Mouse (Mus musculus): ENCODE measurements at regions not wholly inside any gene's neighbourhood (a gene's known extent, or its start where the extent isn't known, plus 50 kb on each side); places are given as distances from the start of the nearest gene placed in this dataset.
"Not testable (repeated sequence)": the region's sequence is repeated elsewhere in the genome, so short reads cannot be mapped to it uniquely, and the experiment has no call there.

- H3K4me1 ChIP-seq (ENCODE audit: control insufficient read depth, insufficient read depth, low read length): no peaks in the 10 kb centered on the region
- no peak overlapping the region for H3K27ac ChIP-seq (ENCODE audit: insufficient read depth, low read depth, low read length)
- no peak overlapping the region for H3K4me3 ChIP-seq (ENCODE audit: insufficient read depth, low read depth, low read length)
- WGBS: 53% methylated on average over 4 of the region's 4 CpGs
- no peak for TF ChIP-seq CTCF (IDR thresholded peaks at IDR 0.05; ENCODE audit: insufficient read depth, low read depth, low read length)
- TF ChIP-seq POLR2A (IDR thresholded peaks at IDR 0.05; ENCODE audit: insufficient read depth, low read depth, low read length): no peak
Observed at GRCm38 (mm10) chr15:92975774-92976173, 299.2 kb downstream of the Gxylt1 start.

DNA sequence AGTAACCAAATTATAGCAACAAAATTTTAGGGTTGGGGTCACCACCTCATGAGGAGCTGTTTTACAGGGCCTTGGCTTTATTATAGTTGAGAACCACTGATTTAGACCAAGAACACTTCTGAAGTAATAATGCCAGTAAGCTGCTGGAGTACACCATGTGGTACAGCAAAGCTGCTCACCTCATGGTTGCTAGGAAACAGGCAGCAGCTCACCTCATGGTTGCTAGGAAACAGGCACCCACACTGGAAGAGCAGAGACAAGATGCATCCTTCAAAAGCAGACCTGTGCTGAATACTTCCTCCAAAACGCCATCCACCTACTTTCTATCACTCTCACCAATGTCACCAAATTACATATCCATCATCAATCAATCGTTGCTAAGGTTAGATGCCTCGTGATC lies 300.0 kb downstream of the Gxylt1 start:
- WGBS: 74% methylated on average over 3 of the region's 3 CpGs
- no peak overlapping the region for H3K27ac ChIP-seq (ENCODE audit: insufficient read depth, low read depth, low read length)
- H3K4me1 ChIP-seq (ENCODE audit: control insufficient read depth, insufficient read depth, low read length): no peaks in the 10 kb centered on the region
- TF ChIP-seq POLR2A (IDR thresholded peaks at IDR 0.05; ENCODE audit: insufficient read depth, low read depth, low read length): no peak
- TF ChIP-seq CTCF (IDR thresholded peaks at IDR 0.05; ENCODE audit: insufficient read depth, low read depth, low read length): no peak
- no peak overlapping the region for H3K4me3 ChIP-seq (ENCODE audit: insufficient read depth, low read depth, low read length)

DNA sequence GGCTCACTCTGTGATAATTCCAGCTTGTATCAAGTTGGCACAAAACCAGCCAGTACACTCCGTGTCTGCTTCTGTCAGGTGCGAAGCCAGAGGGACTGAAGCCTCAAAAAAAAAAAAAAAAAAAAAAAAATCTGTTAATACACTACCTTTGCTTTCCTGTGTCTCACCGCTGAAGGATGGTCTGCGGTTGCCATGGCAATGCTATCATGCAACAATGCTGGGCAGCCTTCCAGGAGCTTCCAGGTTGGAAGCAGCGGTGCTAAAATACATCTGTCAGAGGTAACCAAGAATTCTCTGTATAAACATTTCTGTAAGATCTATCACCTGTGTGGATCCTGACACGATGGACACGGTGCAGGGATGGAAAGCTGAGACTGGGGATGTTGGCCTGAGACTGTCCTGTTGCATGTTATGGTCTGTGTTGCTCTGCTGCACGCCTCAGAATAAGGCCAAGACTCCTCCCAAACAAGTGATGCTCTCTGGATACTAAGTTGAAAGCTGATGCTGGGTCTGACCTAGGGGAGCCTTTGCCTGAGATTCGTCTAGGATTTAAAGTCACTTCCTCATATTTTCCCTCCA lies 301.2 kb downstream of the Gxylt1 start:
- H3K4me1 ChIP-seq (ENCODE audit: control insufficient read depth, insufficient read depth, low read length): no peaks in the 10 kb centered on the region
- TF ChIP-seq CTCF (IDR thresholded peaks at IDR 0.05; ENCODE audit: insufficient read depth, low read depth, low read length): no peak
- no peak for TF ChIP-seq POLR2A (IDR thresholded peaks at IDR 0.05; ENCODE audit: insufficient read depth, low read depth, low read length)
- 67% methylated on average over 9 of the region's 9 CpGs for WGBS
- no peak overlapping the region for H3K27ac ChIP-seq (ENCODE audit: insufficient read depth, low read depth, low read length)
- no peak overlapping the region for H3K4me3 ChIP-seq (ENCODE audit: insufficient read depth, low read depth, low read length)

GRCm38 (mm10) chr15:92965556-92965955 lies 309.4 kb downstream of the Gxylt1 start:
- Histone ChIP-seq H3K27ac (ENCODE audit: insufficient read depth, low read depth, low read length) (no peak overlapping the region), H3K4me3 (ENCODE audit: insufficient read depth, low read depth, low read length) (no peak overlapping the region), H3K4me1 (ENCODE audit: control insufficient read depth, insufficient read depth, low read length) (no peaks in the 10 kb centered on the region)
- 96% methylated on average over 1 of the region's 1 CpGs for WGBS
- no peak for TF ChIP-seq POLR2A (IDR thresholded peaks at IDR 0.05; ENCODE audit: insufficient read depth, low read depth, low read length)
- TF ChIP-seq CTCF (IDR thresholded peaks at IDR 0.05; ENCODE audit: insufficient read depth, low read depth, low read length): no peak

DNA sequence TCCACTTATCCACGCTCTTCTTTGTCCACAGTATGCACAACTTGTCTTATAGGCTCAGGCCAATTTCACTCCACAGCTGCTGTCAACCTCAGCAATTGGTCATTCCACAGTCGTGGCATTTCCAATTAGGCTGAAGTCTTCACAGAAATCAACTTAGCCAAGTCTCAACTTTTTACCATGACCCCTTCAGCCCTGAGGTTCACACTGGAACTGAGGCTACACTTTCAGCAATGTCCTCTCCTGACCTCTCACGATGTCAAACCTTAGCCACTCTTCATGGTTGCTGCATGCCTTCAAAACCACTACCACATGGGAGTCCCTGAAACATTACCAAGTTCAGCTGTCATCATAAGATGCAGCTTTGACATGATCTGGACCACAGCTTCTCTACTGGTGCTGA lies 310.1 kb downstream of the Gxylt1 start:
- Histone ChIP-seq H3K4me1 (ENCODE audit: control insufficient read depth, insufficient read depth, low read length) (no peaks in the 10 kb centered on the region), H3K4me3 (ENCODE audit: insufficient read depth, low read depth, low read length) (no peak overlapping the region), H3K27ac (ENCODE audit: insufficient read depth, low read depth, low read length) (no peak overlapping the region)
- 79% methylated on average over 3 of the region's 3 CpGs for WGBS
- TF ChIP-seq POLR2A (IDR thresholded peaks at IDR 0.05; ENCODE audit: insufficient read depth, low read depth, low read length): no peak

DNA sequence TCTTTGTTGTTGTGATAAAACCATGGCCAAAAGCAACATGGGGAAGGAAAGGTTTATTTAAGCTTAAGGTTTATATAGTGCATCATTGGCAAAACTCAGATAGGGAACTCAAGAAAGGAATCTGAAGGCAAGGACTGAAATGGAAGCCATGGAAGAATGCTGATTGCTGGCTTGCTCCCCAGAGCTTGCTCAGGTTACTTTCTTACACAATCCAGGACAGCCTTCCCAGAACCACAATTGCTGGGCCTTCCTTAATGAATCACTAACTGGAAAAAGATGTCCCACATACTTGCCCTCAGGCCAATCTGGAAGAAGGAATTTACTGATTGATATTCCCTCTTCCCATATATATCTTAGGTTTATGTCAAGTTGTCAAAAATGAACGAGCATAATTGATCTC lies 310.8 kb downstream of the Gxylt1 start:
- H3K4me1 ChIP-seq (ENCODE audit: control insufficient read depth, insufficient read depth, low read length): no peaks in the 10 kb centered on the region
- H3K4me3 ChIP-seq (ENCODE audit: insufficient read depth, low read depth, low read length): no peak overlapping the region
- TF ChIP-seq POLR2A (IDR thresholded peaks at IDR 0.05; ENCODE audit: insufficient read depth, low read depth, low read length): no peak
- TF ChIP-seq CTCF (IDR thresholded peaks at IDR 0.05; ENCODE audit: insufficient read depth, low read depth, low read length): no peak
- 79% methylated on average over 1 of the region's 1 CpGs for WGBS
- no peak overlapping the region for H3K27ac ChIP-seq (ENCODE audit: insufficient read depth, low read depth, low read length)

- WGBS: 92% methylated on average over 3 of the region's 3 CpGs
- not testable (repeated sequence) for H3K4me3 ChIP-seq (ENCODE audit: insufficient read depth, low read depth, low read length); H3K27ac ChIP-seq (ENCODE audit: insufficient read depth, low read depth, low read length); H3K4me1 ChIP-seq (ENCODE audit: control insufficient read depth, insufficient read depth, low read length)
Observed at GRCm38 (mm10) chr15:92950912-92951311, 324.1 kb downstream of the Gxylt1 start.

GRCm38 (mm10) chr15:92946216-92946615 lies 328.8 kb downstream of the Gxylt1 start:
- Histone ChIP-seq H3K4me1 (ENCODE audit: control insufficient read depth, insufficient read depth, low read length) (no peaks in the 10 kb centered on the region), H3K4me3 (ENCODE audit: insufficient read depth, low read depth, low read length) (no peak overlapping the region), H3K27ac (ENCODE audit: insufficient read depth, low read depth, low read length) (no peak overlapping the region)
- WGBS: 30% methylated on average over 5 of the region's 5 CpGs
- TF ChIP-seq CTCF (IDR thresholded peaks at IDR 0.05; ENCODE audit: insufficient read depth, low read depth, low read length) (no peak), POLR2A (IDR thresholded peaks at IDR 0.05; ENCODE audit: insufficient read depth, low read depth, low read length) (no peak)

DNA sequence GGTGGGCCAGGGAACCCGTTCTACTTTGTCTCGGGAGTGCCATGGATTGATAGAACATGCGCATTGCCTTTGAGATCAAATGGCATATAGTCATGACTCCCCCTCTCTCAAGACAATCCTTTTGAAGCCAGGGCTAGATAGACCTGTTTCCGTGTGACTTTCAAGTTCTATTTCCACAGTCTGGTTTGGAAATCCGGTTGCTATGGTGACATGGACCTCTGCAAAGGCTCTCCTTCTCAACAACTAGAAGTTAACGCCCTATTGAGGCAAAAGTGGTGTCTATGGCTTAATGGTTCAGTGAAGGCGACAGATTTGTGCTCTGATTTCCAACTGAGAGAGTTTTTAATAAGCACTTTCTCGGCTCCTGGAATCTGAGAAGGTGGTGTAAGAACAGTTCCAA lies 371.2 kb downstream of the Gxylt1 start:
- Histone ChIP-seq H3K27ac (ENCODE audit: insufficient read depth, low read depth, low read length) (no peak overlapping the region), H3K4me3 (ENCODE audit: insufficient read depth, low read depth, low read length) (no peak overlapping the region), H3K4me1 (ENCODE audit: control insufficient read depth, insufficient read depth, low read length) (0 out of 2 replicates have a peak, but pooled peaks cover 2% of the 10 kb centered on the region)
- WGBS: 50% methylated on average over 8 of the region's 8 CpGs
- TF ChIP-seq POLR2A (IDR thresholded peaks at IDR 0.05; ENCODE audit: insufficient read depth, low read depth, low read length): no peak
- TF ChIP-seq CTCF (IDR thresholded peaks at IDR 0.05; ENCODE audit: insufficient read depth, low read depth, low read length): no peak

DNA sequence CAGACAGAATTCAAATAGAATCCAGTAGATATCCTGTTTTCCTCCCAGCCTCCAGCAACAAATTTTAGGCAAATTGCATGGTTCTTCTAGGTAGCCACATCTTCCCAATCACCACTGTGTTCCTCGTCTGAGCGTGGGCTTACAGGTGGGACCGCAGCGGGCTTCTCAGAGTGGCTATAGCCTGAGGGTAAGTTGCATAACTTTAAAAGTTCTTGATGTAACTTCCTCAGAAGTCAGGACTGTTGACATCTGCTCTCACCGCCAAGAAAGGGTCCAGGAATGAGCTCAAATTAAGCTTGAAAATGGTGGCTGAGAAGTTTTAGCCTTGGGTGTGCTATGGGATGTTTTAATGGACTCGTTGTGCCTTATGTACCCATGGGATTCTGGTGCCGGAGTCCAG lies 377.7 kb downstream of the Gxylt1 start:
- Histone ChIP-seq H3K4me1 (ENCODE audit: control insufficient read depth, insufficient read depth, low read length) (no peaks in the 10 kb centered on the region), H3K4me3 (ENCODE audit: insufficient read depth, low read depth, low read length) (no peak overlapping the region), H3K27ac (ENCODE audit: insufficient read depth, low read depth, low read length) (no peak overlapping the region)
- 94% methylated on average over 7 of the region's 7 CpGs for WGBS
- TF ChIP-seq CTCF (IDR thresholded peaks at IDR 0.05; ENCODE audit: insufficient read depth, low read depth, low read length) (no peak), POLR2A (IDR thresholded peaks at IDR 0.05; ENCODE audit: insufficient read depth, low read depth, low read length) (no peak)

Data from olfactory bulb, adult 2 months (tissue).